Mouse (Mus musculus) neural tube, embryonic 12.5 days (tissue): ENCODE measurements around the gene Slc9a5. TPM values are rescaled to one million over a fixed set of nuclear protein-coding genes. Genes with fewer than 3 reads are reported as not detected.
A peak's percentile ranks its signal among the peaks of the same experiment; 100 is the strongest.

Experiments
- ATAC-seq: fragments of 200-750 bp; cut with Nextera tagmentation; 2 replicates; pipeline ENCODE4 v1.8.0; 2017; ENCODE audit warnings: low read depth, mild to moderate bottlenecking, moderate TSS enrichment, moderate library complexity; ENCODE audit not compliant: low FRiP score
- H3K27ac ChIP-seq: fragments of 300-500 bp; sonication (generic); 2 replicates; pipeline ENCODE4 v1.5.1; 2016
- H3K27me3 ChIP-seq: fragments of 300-500 bp; sonication (generic); replicated peaks from 2 replicates; pipeline ENCODE4 v1.6.1; 2016; ENCODE audit warnings: mild to moderate bottlenecking
- H3K36me3 ChIP-seq: fragments of 300-500 bp; sonication (generic); 2 replicates; pipeline ENCODE4 v1.6.1; 2016; ENCODE audit warnings: mild to moderate bottlenecking
- H3K4me1 ChIP-seq: fragments of 300-500 bp; sonication (generic); 2 replicates; pipeline ENCODE4 v1.6.1; 2016
- H3K4me2 ChIP-seq: fragments of 300-500 bp; sonication (generic); replicated peaks from 2 replicates; pipeline ENCODE4 v1.6.1; 2016; ENCODE audit warnings: mild to moderate bottlenecking
- H3K4me3 ChIP-seq: fragments of 300-500 bp; sonication (generic); 2 replicates; pipeline ENCODE4 v1.5.1; 2016
- H3K9ac ChIP-seq: fragments of 300-500 bp; sonication (generic); 2 replicates; pipeline ENCODE4 v1.6.1; 2016; ENCODE audit warnings: mild to moderate bottlenecking
- H3K9me3 ChIP-seq: fragments of 300-500 bp; sonication (generic); 2 replicates; pipeline ENCODE4 v1.6.1; 2016; ENCODE audit warnings: mild to moderate bottlenecking
- WGBS: fragments of 180-500 bp; shearing (Covaris S2); methylation state at CpG from one replicate; pipeline ENCODE4 v1.1.7; 2016; 5-methylcytosine and 5-hydroxymethylcytosine counted together
- microRNA counts: library from miRNA; unstranded; fragments of <30 nt; microRNA quantifications from one replicate; lab custom pipeline; 2017
- microRNA-seq: library from miRNA; unstranded; fragments of <30 nt; microRNA quantifications from one replicate; pipeline ENCODE4, GENCODE M21; 2017
- polyA plus RNA-seq: library from polyadenylated mRNA; unstranded; fragments of >200 nt; fragmentation: Nextera tagmentation; extraction: Ambion mirVana; gene quantifications from 2 replicates; pipeline ENCODE4 v1.2.1, GENCODE M21; 2016

Gene Slc9a5
- polyA plus RNA-seq, 1 experiment from 2014 or later = 4.4 TPM

DNA sequence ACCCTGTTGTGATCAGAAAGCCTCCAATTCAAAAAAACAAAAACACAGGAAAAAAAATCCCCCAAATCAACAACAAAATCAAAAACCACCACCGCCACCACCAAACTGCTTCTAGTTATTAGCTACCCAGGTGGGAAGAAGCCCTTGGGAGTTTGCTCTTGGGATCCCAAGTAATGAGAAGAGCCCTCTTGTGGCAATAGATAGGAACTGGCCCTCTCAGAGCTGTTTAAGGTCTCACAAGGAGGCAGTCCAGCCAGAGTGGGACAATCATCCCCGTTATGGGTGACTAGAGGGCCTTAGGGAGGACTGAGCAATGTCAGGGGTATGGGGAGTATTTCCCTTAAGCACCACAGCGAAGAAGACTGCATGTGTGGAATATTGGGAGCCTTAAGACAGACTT is 49.1 kb downstream of the Slc9a5 start:
- no peaks in the 10 kb centered on the region for H3K4me1 ChIP-seq
- no peak overlapping the region for H3K27ac ChIP-seq
- no peak overlapping the region for H3K4me2 ChIP-seq
- no peak overlapping the region for H3K4me3 ChIP-seq
- H3K36me3 ChIP-seq = no peaks in the 10 kb centered on the region
- ATAC-seq = no peak
- H3K9ac ChIP-seq = no peak overlapping the region
- H3K27me3 ChIP-seq = no peaks in the 10 kb centered on the region
- H3K9me3 ChIP-seq = no peaks in the 10 kb centered on the region
- WGBS = 35% methylated on average over 3 of the region's 3 CpGs

DNA sequence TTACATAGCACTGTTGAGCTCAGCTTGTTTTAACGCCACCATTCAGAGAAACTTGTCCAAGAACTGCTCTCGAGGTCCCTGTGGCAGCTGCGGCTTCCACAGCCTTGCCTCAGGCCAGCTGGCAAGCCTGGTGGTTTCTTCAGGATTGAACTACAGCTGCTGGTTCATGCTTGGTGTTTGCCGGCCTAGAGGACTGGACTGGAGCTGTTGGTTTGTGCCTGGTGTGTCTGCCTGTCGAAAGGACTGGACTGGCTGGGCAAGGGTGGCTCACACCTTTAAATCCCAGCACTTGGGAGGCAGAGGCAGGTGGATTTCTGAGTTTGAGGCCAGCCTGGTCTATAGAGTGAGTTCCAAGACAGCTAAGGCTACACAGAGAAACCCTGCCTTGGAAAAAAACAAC is 51.4 kb downstream of the Slc9a5 start:
- 89% methylated on average over 5 of the region's 5 CpGs for WGBS

DNA sequence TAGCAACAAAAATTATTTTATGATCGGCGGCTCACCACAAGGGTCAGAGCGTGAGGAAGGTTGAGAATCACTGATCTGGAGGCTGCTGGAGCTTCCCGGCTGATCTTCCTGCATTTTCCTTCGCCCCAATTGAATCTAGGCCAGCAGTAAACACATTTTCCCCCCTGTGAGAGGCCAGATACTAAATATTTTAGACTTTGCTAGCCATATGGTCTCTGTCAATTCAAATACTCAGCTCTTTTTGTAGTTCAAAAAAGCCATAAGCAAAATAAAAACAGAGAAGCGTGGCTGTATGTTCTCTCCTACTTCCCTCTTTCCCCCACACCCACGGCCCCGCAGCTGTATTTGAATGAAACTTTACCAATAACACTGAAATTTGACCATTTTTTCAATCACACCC is 54.8 kb downstream of the Slc9a5 start:
- no peaks in the 10 kb centered on the region for H3K4me1 ChIP-seq
- no peak overlapping the region for H3K9ac ChIP-seq
- 87% methylated on average over 8 of the region's 8 CpGs for WGBS
- no peak overlapping the region for H3K4me2 ChIP-seq
- no peaks in the 10 kb centered on the region for H3K9me3 ChIP-seq
- no peak overlapping the region for H3K4me3 ChIP-seq
- no peak for ATAC-seq
- no peak overlapping the region for H3K27ac ChIP-seq
- no peaks in the 10 kb centered on the region for H3K27me3 ChIP-seq
- no peaks in the 10 kb centered on the region for H3K36me3 ChIP-seq

More for the DNA sequence above, 51.4 kb downstream of the Slc9a5 start:
- H3K4me3 ChIP-seq = no peak overlapping the region
- no peaks in the 10 kb centered on the region for H3K9me3 ChIP-seq
- no peak for ATAC-seq
- no peak overlapping the region for H3K9ac ChIP-seq
- no peaks in the 10 kb centered on the region for H3K36me3 ChIP-seq
- H3K4me1 ChIP-seq = no peaks in the 10 kb centered on the region
- H3K4me2 ChIP-seq = no peak overlapping the region
- no peaks in the 10 kb centered on the region for H3K27me3 ChIP-seq
- H3K27ac ChIP-seq = no peak overlapping the region

GRCm38 (mm10) chr8:105404496-105404895 is 55.9 kb downstream of the Slc9a5 start:
- no peak for ATAC-seq
- no peaks in the 10 kb centered on the region for H3K4me1 ChIP-seq
- H3K4me2 ChIP-seq = no peak overlapping the region
- no peak overlapping the region for H3K27ac ChIP-seq
- H3K36me3 ChIP-seq = no peaks in the 10 kb centered on the region
- WGBS = 37% methylated on average over 1 of the region's 1 CpGs
- H3K27me3 ChIP-seq = no peaks in the 10 kb centered on the region
- H3K4me3 ChIP-seq = no peak overlapping the region
- no peak overlapping the region for H3K9ac ChIP-seq
- H3K9me3 ChIP-seq = no peaks in the 10 kb centered on the region

DNA sequence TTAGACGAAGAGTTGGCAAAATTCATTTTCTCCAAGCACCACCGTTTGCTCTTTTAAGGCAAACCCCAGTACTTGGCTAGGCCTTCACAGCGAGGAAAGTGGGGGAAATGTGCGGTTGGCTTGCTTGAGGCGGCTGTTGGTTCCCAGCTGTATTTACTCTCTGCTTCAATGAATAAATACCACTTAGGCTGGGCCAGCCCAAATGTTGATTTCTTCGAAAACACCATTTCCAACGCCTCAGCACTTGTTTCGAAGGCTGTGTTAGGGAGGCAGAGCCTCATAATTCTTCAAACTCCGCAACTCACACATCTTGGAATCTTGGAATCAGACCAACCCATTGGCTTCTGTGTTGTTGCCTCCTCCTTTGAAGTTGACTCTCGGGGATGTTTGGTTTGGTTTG is 57.8 kb downstream of the Slc9a5 start:
- H3K4me1 ChIP-seq = no peaks in the 10 kb centered on the region
- no peaks in the 10 kb centered on the region for H3K36me3 ChIP-seq
- no peak overlapping the region for H3K27ac ChIP-seq
- H3K4me3 ChIP-seq = no peak overlapping the region
- H3K9me3 ChIP-seq = no peaks in the 10 kb centered on the region
- H3K4me2 ChIP-seq = no peak overlapping the region
- WGBS = 85% methylated on average over 10 of the region's 10 CpGs
- ATAC-seq = no peak
- no peak overlapping the region for H3K9ac ChIP-seq
- H3K27me3 ChIP-seq = no peaks in the 10 kb centered on the region

DNA sequence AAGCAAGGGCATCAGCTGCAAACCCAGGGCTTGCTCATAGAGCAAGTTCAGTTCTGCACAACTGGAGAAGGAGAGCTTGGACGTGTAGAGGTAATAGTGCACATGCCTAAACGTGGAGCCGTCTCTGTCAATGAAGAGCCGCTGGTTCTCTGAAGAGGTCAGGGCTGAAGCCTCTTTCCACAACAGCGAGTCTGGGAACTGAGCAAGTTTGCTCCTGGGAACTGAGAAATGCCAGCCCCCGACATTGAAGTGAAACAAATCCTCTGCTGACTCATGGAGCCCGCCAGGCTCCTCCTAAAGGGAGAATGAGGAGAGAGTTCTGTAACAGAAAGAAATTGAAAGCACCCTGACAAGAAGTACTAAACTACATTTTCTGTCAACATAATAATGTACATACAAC is 59.7 kb downstream of the Slc9a5 start:
- Histone ChIP-seq H3K4me2 (no peak overlapping the region), H3K27ac (no peak overlapping the region)

GRCm38 (mm10) chr8:105409947-105410346 is 61.3 kb downstream of the Slc9a5 start:
- Histone ChIP-seq H3K27me3 (peaks cover 10% of the 10 kb centered on the region), H3K27ac (no peak overlapping the region), H3K4me1 (peaks cover 7% of the 10 kb centered on the region), H3K9me3 (no peaks in the 10 kb centered on the region), H3K4me2 (no peak overlapping the region), H3K9ac (no peak overlapping the region), H3K36me3 (no peaks in the 10 kb centered on the region), H3K4me3 (no peak overlapping the region)
- no peak for ATAC-seq
- 96% methylated on average over 6 of the region's 6 CpGs for WGBS

More for the DNA sequence above, 59.7 kb downstream of the Slc9a5 start:
- no peaks in the 10 kb centered on the region for H3K9me3 ChIP-seq
- H3K4me1 ChIP-seq = peaks cover 2% of the 10 kb centered on the region
- ATAC-seq = no peak
- H3K9ac ChIP-seq = no peak overlapping the region
- H3K27me3 ChIP-seq = peaks cover 2% of the 10 kb centered on the region
- WGBS = 67% methylated on average over 7 of the region's 7 CpGs
- H3K36me3 ChIP-seq = no peaks in the 10 kb centered on the region
- no peak overlapping the region for H3K4me3 ChIP-seq

DNA sequence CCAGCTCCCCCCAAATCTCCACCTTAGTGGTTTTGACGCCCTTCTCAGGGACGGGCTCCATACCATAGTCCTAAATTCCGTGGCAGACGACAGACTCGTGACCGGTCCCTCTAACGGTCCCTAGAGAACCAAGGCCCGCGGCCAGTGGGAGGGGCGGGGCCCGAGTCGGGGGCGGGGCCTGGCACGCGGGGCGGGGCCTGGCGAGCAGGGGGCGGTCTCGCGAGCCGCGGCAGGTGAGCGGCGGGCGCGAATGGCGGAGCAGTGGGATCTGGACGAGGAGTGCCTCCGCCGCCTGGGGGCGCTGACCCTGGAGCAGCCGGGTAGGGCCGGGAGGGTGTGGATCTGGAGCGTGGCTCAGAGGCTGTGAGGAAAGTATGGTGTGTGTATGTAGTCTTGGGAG is 64.7 kb downstream of the Slc9a5 start, which contains the start of the genes Kctd19 and Lrrc36:
Gene Kctd19, minus strand, starts transcription at position 112 of the 400 bp plus-strand sequence.
Gene Lrrc36, plus strand, starts transcription at position 181 of the 400 bp plus-strand sequence.
- Histone ChIP-seq H3K36me3 (no peaks in the 10 kb centered on the region), H3K4me2 (peak within 1 kb of the TSS; percentile 64), H3K4me3 (peak within 1 kb of the TSS; percentile 27), H3K9me3 (peaks cover 4% of the 10 kb centered on the region; the same call in 1 of the 2 replicates), H3K4me1 (peaks cover 7% of the 10 kb centered on the region), H3K9ac (no peak within 1 kb of the TSS), H3K27ac (no peak within 1 kb of the TSS), H3K27me3 (peaks cover 10% of the 10 kb centered on the region)
- WGBS = 2% methylated on average over 34 of the region's 34 CpGs
- peak; percentile 53; the same call in 1 of the 2 replicates for ATAC-seq

DNA sequence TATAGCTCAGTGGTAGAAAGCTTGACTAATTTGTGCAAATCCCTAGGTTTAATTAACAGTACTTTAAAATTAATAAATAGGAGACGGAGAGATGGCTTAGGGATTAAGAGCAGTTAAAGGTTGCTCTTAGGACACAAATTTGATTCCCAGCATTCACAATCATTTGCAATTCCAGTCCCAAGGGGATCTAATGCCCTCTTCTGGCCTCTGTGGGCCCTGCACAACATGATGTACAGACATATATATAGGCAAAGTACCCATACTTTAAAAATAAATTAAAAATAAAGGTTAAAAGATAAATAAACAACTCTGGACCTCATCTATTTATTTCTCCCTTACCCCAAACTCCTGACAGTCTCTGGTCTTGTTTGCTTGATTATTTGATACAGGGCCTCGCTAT is 70.3 kb downstream of the Slc9a5 start:
- Histone ChIP-seq H3K27ac (no peak overlapping the region), H3K9me3 (peaks cover 4% of the 10 kb centered on the region; the same call in 1 of the 2 replicates), H3K9ac (no peak overlapping the region), H3K27me3 (peaks cover 1% of the 10 kb centered on the region; the same call in 1 of the 2 replicates), H3K36me3 (no peaks in the 10 kb centered on the region), H3K4me3 (no peak overlapping the region), H3K4me1 (no peaks in the 10 kb centered on the region), H3K4me2 (no peak overlapping the region)
- WGBS = 82% methylated on average over 2 of the region's 2 CpGs
- ATAC-seq = no peak

MicroRNA genes within 50 kb of the gene (microRNA counts, 519-probe panel; counts per million panel counts)
- microRNA mmu-miR-328 (lab: Ali Mortazavi, UCI) = 3,538 counts per million, percentile 73 among the panel's probes with 10 or more counts

Small RNAs within 50 kb of the gene (microRNA-seq; reads per million reads assigned to microRNA genes)
- gene Gm27320 (not detected), gene Mir328 (150 reads per million, percentile 57 among the genes with 10 or more reads in this experiment)

Other genes with a start within 250 kb of the Slc9a5 start
- gene Ces4a, start 217.0 kb upstream of the Slc9a5 start, polyA plus RNA-seq = not detected in 2 replicates
- 65.8 and 73.1 TPM in 2 replicates for gene Cbfb, start 178.2 kb upstream of the Slc9a5 start, polyA plus RNA-seq
- 26.4 and 27.1 TPM in 2 replicates for gene D230025D16Rik, start 123.7 kb upstream of the Slc9a5 start, polyA plus RNA-seq
- gene B3gnt9, start 93.7 kb upstream of the Slc9a5 start, polyA plus RNA-seq = 6.5 TPM in 2 replicates
- gene Tradd, start 84.2 kb upstream of the Slc9a5 start, polyA plus RNA-seq = 18.7 and 21.2 TPM in 2 replicates
- 0.90 and 1.0 TPM in 2 replicates for gene Fbxl8, start 84.2 kb upstream of the Slc9a5 start, polyA plus RNA-seq
- gene Hsf4, start 79.0 kb upstream of the Slc9a5 start, polyA plus RNA-seq = 0.19 and 0.20 TPM in 2 replicates
- 3.5 and 4.3 TPM in 2 replicates for gene Nol3, start 72.7 kb upstream of the Slc9a5 start, polyA plus RNA-seq
- gene 4931428F04Rik, start 59.0 kb upstream of the Slc9a5 start, polyA plus RNA-seq = 70.6 and 78.4 TPM in 2 replicates
- gene Exoc3l, start 52.7 kb upstream of the Slc9a5 start, polyA plus RNA-seq = 15.9 and 16.3 TPM in 2 replicates
- gene E2f4, start 51.2 kb upstream of the Slc9a5 start, polyA plus RNA-seq = 66.0 and 75.6 TPM in 2 replicates
- gene Elmo3, start 43.2 kb upstream of the Slc9a5 start, polyA plus RNA-seq = 1.5 and 2.2 TPM in 2 replicates
- gene Lrrc29, start 22.6 kb upstream of the Slc9a5 start, polyA plus RNA-seq = 1.2 and 1.3 TPM in 2 replicates
- gene Tmem208, start 22.5 kb upstream of the Slc9a5 start, polyA plus RNA-seq = 112 and 113 TPM in 2 replicates
- gene Fhod1, start 890 bp upstream of the Slc9a5 start, polyA plus RNA-seq = 0.92 and 0.98 TPM in 2 replicates
- gene Plekhg4, start 24.4 kb downstream of the Slc9a5 start, polyA plus RNA-seq = 0.35 and 0.75 TPM in 2 replicates
- not detected in 2 replicates for gene Kctd19, start 64.7 kb downstream of the Slc9a5 start, polyA plus RNA-seq
- gene Lrrc36, start 64.7 kb downstream of the Slc9a5 start, polyA plus RNA-seq = 1.6 and 1.8 TPM in 2 replicates
- 242 and 246 TPM in 2 replicates for gene Tppp3, start 122.7 kb downstream of the Slc9a5 start, polyA plus RNA-seq
- gene Zdhhc1, start 148.1 kb downstream of the Slc9a5 start, polyA plus RNA-seq = 29.0 and 30.7 TPM in 2 replicates
- 23.8 and 25.7 TPM in 2 replicates for gene Hsd11b2, start 169.9 kb downstream of the Slc9a5 start, polyA plus RNA-seq
- gene Atp6v0d1, start 217.2 kb downstream of the Slc9a5 start, polyA plus RNA-seq = 142 and 143 TPM in 2 replicates